Mouse (Mus musculus): ENCODE results near the gene Sema3e.

Gene Sema3e

GRCm38 (mm10) chr5:14088100-14088499 is 63.0 kb downstream of the Sema3e start:
- DNase-seq: no peak

GRCm38 (mm10) chr5:14089875-14090608 is 65.0 kb downstream of the Sema3e start:
- DNase-seq: no peak

GRCm38 (mm10) chr5:14090609-14090969 is 65.5 kb downstream of the Sema3e start:
- no peak for DNase-seq

GRCm38 (mm10) chr5:14092262-14092776 is 67.2 kb downstream of the Sema3e start:
- no peak for DNase-seq

GRCm38 (mm10) chr5:14096196-14096595 is 71.1 kb downstream of the Sema3e start:
- no peak for DNase-seq

- no peak for DNase-seq
Measured at GRCm38 (mm10) chr5:14098677-14099076, 73.6 kb downstream of the Sema3e start.

- DNase-seq: no peak
Measured at GRCm38 (mm10) chr5:14107365-14107764, 82.3 kb downstream of the Sema3e start.

GRCm38 (mm10) chr5:14109001-14109400 is 83.9 kb downstream of the Sema3e start:
- DNase-seq: peak; percentile 2

GRCm38 (mm10) chr5:14111401-14111800 is 86.3 kb downstream of the Sema3e start:
- no peak for DNase-seq

- no peak for DNase-seq
Measured at GRCm38 (mm10) chr5:14121902-14122301, 96.8 kb downstream of the Sema3e start.

- DNase-seq: no peak
Measured at GRCm38 (mm10) chr5:14126591-14126990, 101.5 kb downstream of the Sema3e start.

GRCm38 (mm10) chr5:14135929-14136328 is 110.9 kb downstream of the Sema3e start:
- DNase-seq: no peak

- no peak for DNase-seq
Measured at GRCm38 (mm10) chr5:14138725-14139124, 113.6 kb downstream of the Sema3e start.

- no peak for DNase-seq
Measured at GRCm38 (mm10) chr5:14162579-14162978, 137.5 kb downstream of the Sema3e start.

GRCm38 (mm10) chr5:14163280-14163679 is 138.2 kb downstream of the Sema3e start:
- DNase-seq: no peak

GRCm38 (mm10) chr5:14167776-14168175 is 142.7 kb downstream of the Sema3e start:
- no peak for DNase-seq

GRCm38 (mm10) chr5:14173355-14174183 is 148.5 kb downstream of the Sema3e start:
- no peak for DNase-seq

GRCm38 (mm10) chr5:14180571-14180970 is 155.5 kb downstream of the Sema3e start:
- DNase-seq: no peak

GRCm38 (mm10) chr5:14182156-14182555 is 157.1 kb downstream of the Sema3e start:
- DNase-seq: no peak

GRCm38 (mm10) chr5:14195172-14195819 is 170.2 kb downstream of the Sema3e start:
- no peak for DNase-seq

GRCm38 (mm10) chr5:14198344-14199040 is 173.4 kb downstream of the Sema3e start:
- DNase-seq: no peak

- no peak for DNase-seq
Measured at GRCm38 (mm10) chr5:14206794-14207193, 181.7 kb downstream of the Sema3e start.

GRCm38 (mm10) chr5:14209962-14210361 is 184.9 kb downstream of the Sema3e start:
- no peak for DNase-seq

Measured in kidney, adult 11 months (tissue).